Mouse (Mus musculus): ENCODE results near the gene Dnajb2.
A peak's percentile ranks its signal among the peaks of the same experiment; 100 is the strongest.

GRCm38 (mm10) chr1:75214442-75214841, 21.8 kb upstream of the Dnajb2 start:
- TF ChIP-seq POLR2AphosphoS2 (IDR thresholded peaks at IDR 0.05; ENCODE audit: insufficient read length, low read depth): peak; percentile 5
- no peak for TF ChIP-seq POLR2A (IDR thresholded peaks at IDR 0.05; ENCODE audit: insufficient read length, low read depth)
- no peak for TF ChIP-seq CEBPB (IDR thresholded peaks at IDR 0.05; ENCODE audit: insufficient read depth, poor library complexity, severe bottlenecking)
- TF ChIP-seq USF1 (IDR thresholded peaks at IDR 0.05; ENCODE audit: low read depth): no peak
- no peak for TF ChIP-seq MYOG (IDR thresholded peaks at IDR 0.05; ENCODE audit: control insufficient read depth in 1 of 3, insufficient read depth in 1 of 3, insufficient read length in 2 of 3, low read depth in 2 of 3)
- no peak for TF ChIP-seq E2F4 (IDR thresholded peaks at IDR 0.05; ENCODE audit: insufficient read depth)
